Mouse (Mus musculus): ENCODE data around the gene Chn1. TPM values are rescaled to one million over a fixed set of nuclear protein-coding genes. Genes with fewer than 3 reads are reported as not detected.

Gene Chn1
- polyA plus RNA-seq, 1 experiment: 3.1 TPM

GRCm38 (mm10) chr2:73657151-73657550 lies 118.0 kb downstream of the Chn1 start:
- DNase-seq: no peak
- Histone ChIP-seq H3K27me3 (ENCODE audit: control insufficient read depth, insufficient read depth, low read length) (no peaks in the 10 kb centered on the region), H3K4me1 (replicated peaks; ENCODE audit: control insufficient read depth, insufficient read depth, low read length) (no peaks in the 10 kb centered on the region), H3K27ac (ENCODE audit: control insufficient read depth, insufficient read depth, low read length) (no peak overlapping the region), H3K4me3 (ENCODE audit: control insufficient read depth, insufficient read depth, low read length) (no peak overlapping the region), H3K36me3 (ENCODE audit: control insufficient read depth, insufficient read depth, low read length) (no peaks in the 10 kb centered on the region)
- 87% methylated on average over 7 of the region's 7 CpGs for WGBS
- TF ChIP-seq POLR2A (IDR thresholded peaks at IDR 0.05; ENCODE audit: control insufficient read depth, extremely low read depth, insufficient read depth, low read length, poor library complexity) (no peak), CTCF (IDR thresholded peaks at IDR 0.05; ENCODE audit: borderline replicate concordance, control insufficient read depth, extremely low read depth, insufficient read depth, low read length, poor library complexity) (no peak)

- no peak overlapping the region for H3K27ac ChIP-seq (ENCODE audit: control insufficient read depth, insufficient read depth, low read length)
- H3K4me3 ChIP-seq (ENCODE audit: control insufficient read depth, insufficient read depth, low read length): no peak overlapping the region
- H3K4me1 ChIP-seq (replicated peaks; ENCODE audit: control insufficient read depth, insufficient read depth, low read length): no peaks in the 10 kb centered on the region
- DNase-seq: no peak
- TF ChIP-seq POLR2A (IDR thresholded peaks at IDR 0.05; ENCODE audit: control insufficient read depth, extremely low read depth, insufficient read depth, low read length, poor library complexity): no peak
- no peak for TF ChIP-seq CTCF (IDR thresholded peaks at IDR 0.05; ENCODE audit: borderline replicate concordance, control insufficient read depth, extremely low read depth, insufficient read depth, low read length, poor library complexity)
- H3K27me3 ChIP-seq (ENCODE audit: control insufficient read depth, insufficient read depth, low read length): no peaks in the 10 kb centered on the region
- 84% methylated on average over 4 of the region's 4 CpGs for WGBS
- no peaks in the 10 kb centered on the region for H3K36me3 ChIP-seq (ENCODE audit: control insufficient read depth, insufficient read depth, low read length)
Observed at GRCm38 (mm10) chr2:73655663-73656062, 119.5 kb downstream of the Chn1 start.

GRCm38 (mm10) chr2:73654892-73655243 lies 120.3 kb downstream of the Chn1 start:
- 75% methylated on average over 1 of the region's 1 CpGs for WGBS
- H3K36me3 ChIP-seq (ENCODE audit: control insufficient read depth, insufficient read depth, low read length): no peaks in the 10 kb centered on the region

GRCm38 (mm10) chr2:73654059-73654891 lies 120.9 kb downstream of the Chn1 start:
- no peak overlapping the region for H3K27ac ChIP-seq (ENCODE audit: control insufficient read depth, insufficient read depth, low read length)
- no peaks in the 10 kb centered on the region for H3K27me3 ChIP-seq (ENCODE audit: control insufficient read depth, insufficient read depth, low read length)
- no peaks in the 10 kb centered on the region for H3K36me3 ChIP-seq (ENCODE audit: control insufficient read depth, insufficient read depth, low read length)
- no peaks in the 10 kb centered on the region for H3K4me1 ChIP-seq (replicated peaks; ENCODE audit: control insufficient read depth, insufficient read depth, low read length)
- TF ChIP-seq POLR2A (IDR thresholded peaks at IDR 0.05; ENCODE audit: control insufficient read depth, extremely low read depth, insufficient read depth, low read length, poor library complexity): no peak
- TF ChIP-seq CTCF (IDR thresholded peaks at IDR 0.05; ENCODE audit: borderline replicate concordance, control insufficient read depth, extremely low read depth, insufficient read depth, low read length, poor library complexity): no peak
- no peak overlapping the region for H3K4me3 ChIP-seq (ENCODE audit: control insufficient read depth, insufficient read depth, low read length)
- DNase-seq: no peak
- 87% methylated on average over 4 of the region's 4 CpGs for WGBS

More at GRCm38 (mm10) chr2:73654892-73655243, 120.3 kb downstream of the Chn1 start:
- TF ChIP-seq CTCF (IDR thresholded peaks at IDR 0.05; ENCODE audit: borderline replicate concordance, control insufficient read depth, extremely low read depth, insufficient read depth, low read length, poor library complexity): no peak
- DNase-seq: no peak
- H3K27me3 ChIP-seq (ENCODE audit: control insufficient read depth, insufficient read depth, low read length): no peaks in the 10 kb centered on the region
- H3K27ac ChIP-seq (ENCODE audit: control insufficient read depth, insufficient read depth, low read length): no peak overlapping the region
- no peaks in the 10 kb centered on the region for H3K4me1 ChIP-seq (replicated peaks; ENCODE audit: control insufficient read depth, insufficient read depth, low read length)
- H3K4me3 ChIP-seq (ENCODE audit: control insufficient read depth, insufficient read depth, low read length): no peak overlapping the region

- no peaks in the 10 kb centered on the region for H3K4me1 ChIP-seq (replicated peaks; ENCODE audit: control insufficient read depth, insufficient read depth, low read length)
- WGBS: 96% methylated on average over 6 of the region's 6 CpGs
- H3K27me3 ChIP-seq (ENCODE audit: control insufficient read depth, insufficient read depth, low read length): no peaks in the 10 kb centered on the region
- TF ChIP-seq POLR2A (IDR thresholded peaks at IDR 0.05; ENCODE audit: control insufficient read depth, extremely low read depth, insufficient read depth, low read length, poor library complexity) (no peak), CTCF (IDR thresholded peaks at IDR 0.05; ENCODE audit: borderline replicate concordance, control insufficient read depth, extremely low read depth, insufficient read depth, low read length, poor library complexity) (no peak)
- no peak overlapping the region for H3K27ac ChIP-seq (ENCODE audit: control insufficient read depth, insufficient read depth, low read length)
- H3K36me3 ChIP-seq (ENCODE audit: control insufficient read depth, insufficient read depth, low read length): no peaks in the 10 kb centered on the region
- no peak for DNase-seq
- no peak overlapping the region for H3K4me3 ChIP-seq (ENCODE audit: control insufficient read depth, insufficient read depth, low read length)
Observed at GRCm38 (mm10) chr2:73637688-73638087, 137.5 kb downstream of the Chn1 start.

GRCm38 (mm10) chr2:73636387-73636786 lies 138.8 kb downstream of the Chn1 start:
- Histone ChIP-seq H3K4me1 (replicated peaks; ENCODE audit: control insufficient read depth, insufficient read depth, low read length) (no peaks in the 10 kb centered on the region), H3K36me3 (ENCODE audit: control insufficient read depth, insufficient read depth, low read length) (no peaks in the 10 kb centered on the region), H3K4me3 (ENCODE audit: control insufficient read depth, insufficient read depth, low read length) (no peak overlapping the region), H3K27ac (ENCODE audit: control insufficient read depth, insufficient read depth, low read length) (no peak overlapping the region), H3K27me3 (ENCODE audit: control insufficient read depth, insufficient read depth, low read length) (no peaks in the 10 kb centered on the region)
- TF ChIP-seq POLR2A (IDR thresholded peaks at IDR 0.05; ENCODE audit: control insufficient read depth, extremely low read depth, insufficient read depth, low read length, poor library complexity) (no peak), CTCF (IDR thresholded peaks at IDR 0.05; ENCODE audit: borderline replicate concordance, control insufficient read depth, extremely low read depth, insufficient read depth, low read length, poor library complexity) (no peak)
- 77% methylated on average over 3 of the region's 3 CpGs for WGBS
- DNase-seq: no peak

Measured in thymus, adult 2 months (tissue).